Comparison of ENCODE assay signal across 20 mouse cellular contexts in the genomic region with DNA sequence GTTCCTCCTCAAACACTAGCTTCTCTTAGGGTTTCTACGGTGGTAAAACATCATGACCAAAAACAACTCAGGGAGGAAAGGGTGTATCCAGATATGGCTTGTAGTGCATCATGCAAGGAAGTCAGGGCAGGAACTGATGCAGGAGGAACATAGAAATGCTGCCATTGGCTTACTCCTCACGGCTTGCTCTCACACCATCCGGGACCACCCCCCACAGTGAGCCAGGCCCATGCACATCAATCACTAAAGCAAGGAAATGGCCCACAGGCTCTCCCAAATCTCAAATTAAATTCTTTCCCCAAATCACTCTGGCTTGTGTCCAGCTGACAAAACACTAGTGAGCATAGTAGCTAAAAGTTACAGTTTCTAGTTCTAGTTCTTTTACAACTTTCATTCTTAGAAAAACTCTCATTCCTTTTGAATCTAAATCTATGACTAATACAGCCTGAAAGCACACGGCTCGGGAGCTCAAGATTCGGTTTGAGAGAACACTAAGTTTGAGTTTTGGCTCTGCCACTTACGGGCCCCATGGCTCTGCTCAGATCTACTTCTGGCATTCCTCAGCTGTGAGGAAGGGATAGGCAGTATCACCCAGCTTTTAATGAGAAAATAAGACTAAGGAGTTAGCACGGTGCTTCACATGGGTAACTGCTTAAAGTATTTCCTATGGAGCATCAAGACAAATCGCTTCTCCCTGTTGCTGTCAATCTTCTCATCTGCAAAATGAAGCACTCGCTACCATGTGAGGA. TPM values are rescaled to one million over a fixed set of nuclear protein-coding genes. Genes with fewer than 3 reads are reported as not detected.
DNase-seq lines count a peak whose midpoint lies in the region; ATAC-seq lines count a peak whose summit lies in the region.
"Had no signal": no experiment of that assay in that cellular context is flagged by ENCODE, and none has a peak within 500 bp of the region (broad histone marks: within the 10 kb centered on the region; RNA-seq: fewer than 3 reads in every experiment).

No protein-coding gene starts in this region.

- 59% methylated on average over 10 of the region's 10 CpGs for WGBS in heart, embryonic 13.5 days
- 65% methylated on average over 10 of the region's 10 CpGs for WGBS in heart, embryonic 10.5 days
- 51% methylated on average over 10 of the region's 10 CpGs for WGBS in neural tube, embryonic 11.5 days

- no peak for DNase-seq in heart, embryonic 10.5 days (ENCODE audit: low spot score)
- peak; percentile 41 for DNase-seq in neural tube, embryonic 11.5 days (ENCODE audit: low spot score)
- DNase-seq in c-Kit-positive CD71-positive TER-119-positive erythroid progenitor cells, embryonic 14.5 days (ENCODE audit: low spot score) = no peak
- no peak for DNase-seq in cerebellum, adult 18-20 months
- DNase-seq: cerebellum, postnatal 14 days; kidney, postnatal 25 days; layer of hippocampus, adult 9-11 months; spleen, adult 18-20 months; thymus, adult 18-20 months had no signal

- peak overlapping the region; percentile 25; the same call in 1 of the 2 replicates for H3K27ac ChIP-seq in heart, embryonic 13.5 days (replicated peaks)
- no peak overlapping the region for H3K27ac ChIP-seq in heart, embryonic 10.5 days
- H3K27ac ChIP-seq in neural tube, embryonic 11.5 days (ENCODE audit: low read depth, low read length) = no peak overlapping the region
- H3K27ac ChIP-seq: embryonic facial prominence, embryonic 15.5 days; forebrain, embryonic 12.5 days; hindbrain, embryonic 13.5 days; neural tube, embryonic 12.5 days had no signal

- ATAC-seq in heart, embryonic 13.5 days (ENCODE audit: extremely low read depth, insufficient number of reproducible peaks, low FRiP score, low TSS enrichment) = no peak
- no peak for ATAC-seq in megakaryocyte, adult 5-6 weeks (ENCODE audit: poor library complexity, severe bottlenecking)
- ATAC-seq in hematopoietic stem cell, adult 5-6 weeks (replicated peaks in 1 of 2; ENCODE audit: insufficient read depth in 1 of 2, low FRiP score in 2 of 2, low TSS enrichment in 1 of 2, low read depth in 1 of 2, poor library complexity in 2 of 2, severe bottlenecking in 2 of 2) = peak; percentile 69 to 77
- ATAC-seq in neural tube, embryonic 11.5 days (ENCODE audit: insufficient read depth, low FRiP score, low TSS enrichment) = no peak
- ATAC-seq: intestine, embryonic 16.5 days had no signal

- H3K9me3 ChIP-seq in heart, embryonic 13.5 days = no peaks in the 10 kb centered on the region
- no peaks in the 10 kb centered on the region for H3K9me3 ChIP-seq in heart, embryonic 10.5 days
- H3K9me3 ChIP-seq in megakaryocyte, embryonic 14.5 days = no peaks in the 10 kb centered on the region
- no peaks in the 10 kb centered on the region for H3K9me3 ChIP-seq in neural tube, embryonic 11.5 days (ENCODE audit: control insufficient read depth, low read length)
- H3K9me3 ChIP-seq: embryonic facial prominence, embryonic 15.5 days; forebrain, embryonic 12.5 days; hindbrain, embryonic 13.5 days; neural tube, embryonic 12.5 days had no signal

- no peak overlapping the region for H3K9ac ChIP-seq in heart, embryonic 13.5 days
- no peak overlapping the region for H3K9ac ChIP-seq in neural tube, embryonic 11.5 days (ENCODE audit: low read length)
- H3K9ac ChIP-seq: embryonic facial prominence, embryonic 15.5 days; forebrain, embryonic 12.5 days; hindbrain, embryonic 13.5 days; neural tube, embryonic 12.5 days had no signal

- H3K36me3 ChIP-seq in heart, embryonic 13.5 days = peaks cover 34% of the 10 kb centered on the region
- H3K36me3 ChIP-seq in heart, embryonic 10.5 days = peaks cover 16% of the 10 kb centered on the region; the same call in 1 of the 2 replicates
- H3K36me3 ChIP-seq in megakaryocyte, embryonic 14.5 days (replicated peaks; ENCODE audit: low read length) = peaks cover 61% of the 10 kb centered on the region
- no peaks in the 10 kb centered on the region for H3K36me3 ChIP-seq in neural tube, embryonic 11.5 days (ENCODE audit: control insufficient read depth, insufficient read depth, low read length)
- H3K36me3 ChIP-seq: forebrain, embryonic 12.5 days; neural tube, embryonic 12.5 days had no signal

- no peak overlapping the region for H3K4me2 ChIP-seq in heart, embryonic 13.5 days
- no peak overlapping the region for H3K4me2 ChIP-seq in neural tube, embryonic 11.5 days (ENCODE audit: low read depth)
- H3K4me2 ChIP-seq: embryonic facial prominence, embryonic 15.5 days; forebrain, embryonic 12.5 days; hindbrain, embryonic 13.5 days; liver, embryonic 11.5 days; neural tube, embryonic 12.5 days had no signal

- peaks cover 35% of the 10 kb centered on the region for H3K4me1 ChIP-seq in heart, embryonic 13.5 days
- peaks cover 20% of the 10 kb centered on the region; the same call in 1 of the 2 replicates for H3K4me1 ChIP-seq in heart, embryonic 10.5 days
- peaks cover 53% of the 10 kb centered on the region for H3K4me1 ChIP-seq in megakaryocyte, embryonic 14.5 days
- H3K4me1 ChIP-seq in neural tube, embryonic 11.5 days (ENCODE audit: control insufficient read depth, insufficient read depth, low read length) = no peaks in the 10 kb centered on the region
- H3K4me1 ChIP-seq: forebrain, embryonic 12.5 days; hindbrain, embryonic 13.5 days; neural tube, embryonic 12.5 days had no signal

- no peaks in the 10 kb centered on the region for H3K27me3 ChIP-seq in heart, embryonic 13.5 days (replicated peaks)
- no peaks in the 10 kb centered on the region for H3K27me3 ChIP-seq in heart, embryonic 10.5 days (ENCODE audit: insufficient read depth, poor library complexity, severe bottlenecking)
- H3K27me3 ChIP-seq in megakaryocyte, embryonic 14.5 days (replicated peaks) = no peaks in the 10 kb centered on the region
- no peaks in the 10 kb centered on the region for H3K27me3 ChIP-seq in neural tube, embryonic 11.5 days (ENCODE audit: control insufficient read depth, insufficient read depth, low read length)
- H3K27me3 ChIP-seq: embryonic facial prominence, embryonic 15.5 days; forebrain, embryonic 12.5 days; hindbrain, embryonic 13.5 days; neural tube, embryonic 12.5 days had no signal

- H3K4me3 ChIP-seq in heart, embryonic 13.5 days = no peak overlapping the region
- no peak overlapping the region for H3K4me3 ChIP-seq in heart, embryonic 10.5 days
- H3K4me3 ChIP-seq in megakaryocyte, embryonic 14.5 days (replicated peaks) = peak overlapping the region; percentile 70
- no peak overlapping the region for H3K4me3 ChIP-seq in neural tube, embryonic 11.5 days (ENCODE audit: low read depth, low read length)
- H3K4me3 ChIP-seq: embryonic facial prominence, embryonic 15.5 days; forebrain, embryonic 12.5 days; hindbrain, embryonic 13.5 days; neural tube, embryonic 12.5 days had no signal

RNA-seq across cellular contexts. Expression of gene Primpol, which starts 15.9 kb away (rescaled TPM):
- polyA plus RNA-seq in heart, embryonic 13.5 days (2015; fragmentation: Nextera tagmentation; extraction: Ambion mirVana) = 9.5 and 9.6 TPM in 2 replicates
- polyA plus RNA-seq in heart, embryonic 10.5 days (2016; fragmentation: Nextera tagmentation; extraction: Ambion mirVana) = 10.2 and 11.8 TPM in 2 replicates
- polyA plus RNA-seq in megakaryocyte, embryonic 14.5 days (2012; ENCODE audit: insufficient read depth, low replicate concordance) = 0.03 TPM in 1 of 2 replicates, not detected in the other
- total RNA-seq in megakaryocyte, adult 5-6 weeks (2015) = 19.2 and 20.1 TPM in 2 replicates
- 7.5 and 9.6 TPM in 2 replicates for total RNA-seq in megakaryocyte, adult 5-6 weeks (2017)
- 33.1 and 45.5 TPM in 2 replicates for total RNA-seq in hematopoietic stem cell, adult 5-6 weeks (2017)
- 11.2 and 12.9 TPM in 2 replicates for polyA plus RNA-seq in neural tube, embryonic 11.5 days (2014; fragmentation: Nextera tagmentation; extraction: Ambion mirVana)

RNA-seq across cellular contexts. Expression of gene Casp3, which starts 16.0 kb away (rescaled TPM):
- 51.0 and 54.9 TPM in 2 replicates for polyA plus RNA-seq in heart, embryonic 13.5 days (2015; fragmentation: Nextera tagmentation; extraction: Ambion mirVana)
- 63.7 and 73.3 TPM in 2 replicates for polyA plus RNA-seq in heart, embryonic 10.5 days (2016; fragmentation: Nextera tagmentation; extraction: Ambion mirVana)
- 5.7 and 12.1 TPM in 2 replicates for polyA plus RNA-seq in megakaryocyte, embryonic 14.5 days (2012; ENCODE audit: insufficient read depth, low replicate concordance)
- 40.0 and 41.8 TPM in 2 replicates for total RNA-seq in megakaryocyte, adult 5-6 weeks (2015)
- 74.2 and 88.3 TPM in 2 replicates for total RNA-seq in megakaryocyte, adult 5-6 weeks (2017)
- total RNA-seq in hematopoietic stem cell, adult 5-6 weeks (2017) = 127 and 165 TPM in 2 replicates
- 155 and 166 TPM in 2 replicates for polyA plus RNA-seq in neural tube, embryonic 11.5 days (2014; fragmentation: Nextera tagmentation; extraction: Ambion mirVana)

RNA-seq across cellular contexts. Expression of gene Cenpu, which starts 49.3 kb away (rescaled TPM):
- polyA plus RNA-seq in heart, embryonic 13.5 days (2015; fragmentation: Nextera tagmentation; extraction: Ambion mirVana) = 8.7 and 10.2 TPM in 2 replicates
- 11.9 and 16.4 TPM in 2 replicates for polyA plus RNA-seq in heart, embryonic 10.5 days (2016; fragmentation: Nextera tagmentation; extraction: Ambion mirVana)
- 4.8 and 6.3 TPM in 2 replicates for polyA plus RNA-seq in megakaryocyte, embryonic 14.5 days (2012; ENCODE audit: insufficient read depth, low replicate concordance)
- total RNA-seq in megakaryocyte, adult 5-6 weeks (2015) = 21.0 and 25.9 TPM in 2 replicates
- total RNA-seq in megakaryocyte, adult 5-6 weeks (2017) = 30.1 and 70.6 TPM in 2 replicates
- total RNA-seq in hematopoietic stem cell, adult 5-6 weeks (2017) = 51.7 and 87.7 TPM in 2 replicates
- polyA plus RNA-seq in neural tube, embryonic 11.5 days (2014; fragmentation: Nextera tagmentation; extraction: Ambion mirVana) = 27.1 and 30.0 TPM in 2 replicates
- total RNA-seq: gastrocnemius, adult 18-20 months had no signal

Comparison
In these comparisons a context has a peak if more than half of its experiments do, and no peak if none do; other contexts are left out.
1. ATAC-seq: peak in hematopoietic stem cell, adult 5-6 weeks (2 of 2); none in heart, embryonic 13.5 days (single experiment), megakaryocyte, adult 5-6 weeks (single experiment) and neural tube, embryonic 11.5 days (single experiment).
2. RNA of gene Primpol, which starts 15.9 kb away (polyA plus RNA-seq): 10.2 to 11.8 TPM in heart, embryonic 10.5 days, 11.2 to 12.9 TPM in neural tube, embryonic 11.5 days and 9.5 to 9.6 TPM in heart, embryonic 13.5 days; 0.03 TPM in megakaryocyte, embryonic 14.5 days; every median in the first group is over 10 times any median in the second.